Mouse (Mus musculus): ENCODE measurements around the gene Maged1. TPM values are rescaled to one million over a fixed set of nuclear protein-coding genes. Genes with fewer than 3 reads are reported as not detected.

The Maged1 gene
- 884 and 930 TPM in 2 replicates for polyA plus RNA-seq (2015; fragmentation: Nextera tagmentation; extraction: Ambion mirVana)

DNA sequence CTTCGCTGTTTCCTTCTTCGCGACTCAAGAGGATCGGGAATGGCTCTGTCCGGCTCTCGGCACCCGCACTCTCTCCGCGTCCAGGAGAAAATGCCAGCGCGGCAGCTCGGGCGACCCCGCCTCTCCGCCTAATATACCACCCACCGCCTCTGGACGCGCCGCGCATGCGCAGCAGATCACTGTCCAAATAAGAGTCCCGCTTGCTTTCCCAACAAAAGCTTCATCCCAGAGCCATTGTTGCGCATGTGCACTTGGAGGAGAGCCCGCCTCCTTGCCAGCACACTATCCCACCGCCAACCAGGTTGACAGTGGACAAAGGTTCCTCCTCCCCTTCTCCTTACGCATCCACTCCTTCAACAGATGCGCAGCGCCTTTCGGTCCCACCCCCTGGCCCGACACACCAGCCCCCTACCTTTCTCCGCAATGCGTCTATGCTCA lies at the start of gene Maged1:
TSS of gene Maged1 (minus strand) at position 226 of the 438 bp plus-strand sequence.
- H3K27me3 ChIP-seq = peaks cover 29% of the 10 kb centered on the region; the same call in 1 of the 2 replicates
- no peaks in the 10 kb centered on the region for H3K9me3 ChIP-seq
- peak within 1 kb of the TSS; percentile 61 for H3K4me2 ChIP-seq (replicated peaks)
- H3K4me3 ChIP-seq = peak within 1 kb of the TSS; percentile 60
- peak within 1 kb of the TSS; percentile 85 for H3K9ac ChIP-seq
- 12% methylated on average over 32 of the region's 32 CpGs for WGBS
- H3K36me3 ChIP-seq = peaks cover 33% of the 10 kb centered on the region
- H3K4me1 ChIP-seq = peaks cover 8% of the 10 kb centered on the region
- H3K27ac ChIP-seq = peak within 1 kb of the TSS; percentile 92
- peak; percentile 95 for ATAC-seq (ENCODE audit: low FRiP score, low read depth)

- H3K4me2 ChIP-seq (replicated peaks) = no peak overlapping the region
- H3K4me3 ChIP-seq = no peak overlapping the region
- H3K36me3 ChIP-seq = no peaks in the 10 kb centered on the region
- H3K9ac ChIP-seq = no peak overlapping the region
- H3K27ac ChIP-seq = no peak overlapping the region
- no peaks in the 10 kb centered on the region for H3K4me1 ChIP-seq
- WGBS = 93% methylated on average over 1 of the region's 1 CpGs
- H3K27me3 ChIP-seq = peaks cover 3% of the 10 kb centered on the region; the same call in 1 of the 2 replicates
- H3K9me3 ChIP-seq = no peaks in the 10 kb centered on the region
- ATAC-seq (ENCODE audit: low FRiP score, low read depth) = no peak
Measured at GRCm38 (mm10) chrX:94580251-94580650, 38.3 kb upstream of the Maged1 start.

DNA sequence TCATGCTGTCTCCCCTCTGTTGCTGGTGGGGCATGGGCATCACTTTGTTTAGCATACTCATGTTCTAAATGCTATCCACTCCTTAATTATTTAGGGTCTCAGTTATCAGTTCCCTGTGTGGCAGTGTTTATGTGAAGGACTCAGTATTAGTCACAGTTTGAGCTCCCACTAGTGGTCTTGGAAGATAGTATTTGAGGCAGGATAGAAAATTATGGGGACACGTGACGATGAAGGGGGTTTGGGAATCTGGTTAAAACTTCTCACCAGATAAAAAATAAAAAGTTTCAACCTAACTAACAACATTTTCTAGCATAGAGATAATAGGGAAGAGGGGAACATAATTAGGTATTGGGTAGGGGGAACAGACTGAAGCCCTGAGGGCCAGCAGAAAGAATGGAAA lies 22.8 kb upstream of the Maged1 start:
- Histone ChIP-seq H3K36me3 (no peaks in the 10 kb centered on the region), H3K4me2 (replicated peaks) (no peak overlapping the region), H3K27me3 (peaks cover 10% of the 10 kb centered on the region; the same call in 1 of the 2 replicates), H3K4me1 (no peaks in the 10 kb centered on the region), H3K9me3 (no peaks in the 10 kb centered on the region), H3K4me3 (no peak overlapping the region), H3K9ac (no peak overlapping the region), H3K27ac (no peak overlapping the region)
- WGBS = 70% methylated on average over 2 of the region's 2 CpGs
- no peak for ATAC-seq (ENCODE audit: low FRiP score, low read depth)

GRCm38 (mm10) chrX:94562392-94562791 lies 20.4 kb upstream of the Maged1 start:
- H3K9me3 ChIP-seq = no peaks in the 10 kb centered on the region

DNA sequence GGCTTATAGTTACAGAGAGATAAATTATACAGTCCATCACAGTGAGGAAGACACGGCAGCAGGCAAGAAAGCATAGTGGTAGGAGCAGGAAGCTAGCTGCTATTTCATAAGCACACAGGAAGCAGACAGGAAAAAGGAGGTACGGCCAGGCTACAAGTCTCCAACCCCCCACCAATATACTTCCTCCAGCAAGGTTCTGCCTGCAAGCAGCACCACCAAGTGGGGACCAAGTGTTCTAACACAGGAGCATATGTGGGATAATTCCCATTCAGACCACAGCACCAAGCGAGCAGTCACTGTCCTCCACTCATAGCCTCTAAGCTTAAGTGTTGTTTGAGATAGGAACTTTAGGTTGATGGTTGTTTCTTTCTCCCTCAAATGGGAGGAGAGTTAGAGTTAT lies 6.3 kb upstream of the Maged1 start:
- no peaks in the 10 kb centered on the region for H3K36me3 ChIP-seq
- H3K9me3 ChIP-seq = no peaks in the 10 kb centered on the region
- no peak overlapping the region for H3K27ac ChIP-seq
- no peak overlapping the region for H3K4me3 ChIP-seq
- H3K4me1 ChIP-seq = no peaks in the 10 kb centered on the region
- no peak overlapping the region for H3K9ac ChIP-seq
- peaks cover 5% of the 10 kb centered on the region; the same call in 1 of the 2 replicates for H3K27me3 ChIP-seq
- no peak overlapping the region for H3K4me2 ChIP-seq (replicated peaks)
- 50% methylated on average over 3 of the region's 3 CpGs for WGBS
- no peak for ATAC-seq (ENCODE audit: low FRiP score, low read depth)

More at GRCm38 (mm10) chrX:94562392-94562791, 20.4 kb upstream of the Maged1 start:
- H3K4me1 ChIP-seq = no peaks in the 10 kb centered on the region
- no peaks in the 10 kb centered on the region for H3K36me3 ChIP-seq
- ATAC-seq (ENCODE audit: low FRiP score, low read depth) = no peak
- H3K4me2 ChIP-seq (replicated peaks) = no peak overlapping the region
- 36% methylated on average over 5 of the region's 5 CpGs for WGBS
- no peak overlapping the region for H3K4me3 ChIP-seq
- no peak overlapping the region for H3K27ac ChIP-seq
- peaks cover 10% of the 10 kb centered on the region; the same call in 1 of the 2 replicates for H3K27me3 ChIP-seq
- H3K9ac ChIP-seq = no peak overlapping the region

- H3K9me3 ChIP-seq = no peaks in the 10 kb centered on the region
Measured at GRCm38 (mm10) chrX:94545941-94546340, 4.0 kb upstream of the Maged1 start.

GRCm38 (mm10) chrX:94544923-94545322 lies 3.0 kb upstream of the Maged1 start:
- Histone ChIP-seq H3K4me3 (no peak overlapping the region), H3K9me3 (no peaks in the 10 kb centered on the region), H3K27ac (no peak overlapping the region), H3K36me3 (peaks cover 3% of the 10 kb centered on the region; the same call in 1 of the 2 replicates), H3K4me1 (peaks cover 4% of the 10 kb centered on the region), H3K27me3 (peaks cover 26% of the 10 kb centered on the region; the same call in 1 of the 2 replicates), H3K4me2 (replicated peaks) (no peak overlapping the region), H3K9ac (no peak overlapping the region)
- ATAC-seq (ENCODE audit: low FRiP score, low read depth) = no peak
- WGBS = 18% methylated on average over 1 of the region's 1 CpGs

More at GRCm38 (mm10) chrX:94545941-94546340, 4.0 kb upstream of the Maged1 start:
- ATAC-seq (ENCODE audit: low FRiP score, low read depth) = no peak
- Histone ChIP-seq H3K9ac (no peak overlapping the region), H3K4me3 (no peak overlapping the region), H3K4me2 (replicated peaks) (no peak overlapping the region), H3K36me3 (no peaks in the 10 kb centered on the region), H3K4me1 (no peaks in the 10 kb centered on the region), H3K27me3 (peaks cover 21% of the 10 kb centered on the region; the same call in 1 of the 2 replicates), H3K27ac (no peak overlapping the region)
- 76% methylated on average over 3 of the region's 3 CpGs for WGBS

GRCm38 (mm10) chrX:94542536-94542935 lies 593 bp upstream of the Maged1 start:
- Histone ChIP-seq H3K4me3 (peak overlapping the region; percentile 60), H3K4me1 (peaks cover 8% of the 10 kb centered on the region), H3K36me3 (peaks cover 27% of the 10 kb centered on the region), H3K4me2 (replicated peaks) (peak overlapping the region; percentile 61), H3K9me3 (no peaks in the 10 kb centered on the region), H3K9ac (peak overlapping the region; percentile 65), H3K27me3 (peaks cover 29% of the 10 kb centered on the region; the same call in 1 of the 2 replicates), H3K27ac (peak overlapping the region; percentile 92)
- WGBS = 28% methylated on average over 9 of the region's 9 CpGs
- no peak for ATAC-seq (ENCODE audit: low FRiP score, low read depth)

- Histone ChIP-seq H3K4me3 (peak overlapping the region; percentile 60), H3K4me2 (replicated peaks) (peak overlapping the region; percentile 60; the same call in 1 of the 2 replicates), H3K36me3 (peaks cover 40% of the 10 kb centered on the region), H3K4me1 (peaks cover 8% of the 10 kb centered on the region), H3K27me3 (peaks cover 29% of the 10 kb centered on the region; the same call in 1 of the 2 replicates), H3K27ac (peak overlapping the region; percentile 89), H3K9me3 (no peaks in the 10 kb centered on the region), H3K9ac (peak overlapping the region; percentile 85)
- WGBS = 20% methylated on average over 25 of the region's 25 CpGs
- no peak; the same call in 1 of the 2 replicates for ATAC-seq (ENCODE audit: low FRiP score, low read depth)
Measured at GRCm38 (mm10) chrX:94541206-94541605, 737 bp downstream of the Maged1 start.

DNA sequence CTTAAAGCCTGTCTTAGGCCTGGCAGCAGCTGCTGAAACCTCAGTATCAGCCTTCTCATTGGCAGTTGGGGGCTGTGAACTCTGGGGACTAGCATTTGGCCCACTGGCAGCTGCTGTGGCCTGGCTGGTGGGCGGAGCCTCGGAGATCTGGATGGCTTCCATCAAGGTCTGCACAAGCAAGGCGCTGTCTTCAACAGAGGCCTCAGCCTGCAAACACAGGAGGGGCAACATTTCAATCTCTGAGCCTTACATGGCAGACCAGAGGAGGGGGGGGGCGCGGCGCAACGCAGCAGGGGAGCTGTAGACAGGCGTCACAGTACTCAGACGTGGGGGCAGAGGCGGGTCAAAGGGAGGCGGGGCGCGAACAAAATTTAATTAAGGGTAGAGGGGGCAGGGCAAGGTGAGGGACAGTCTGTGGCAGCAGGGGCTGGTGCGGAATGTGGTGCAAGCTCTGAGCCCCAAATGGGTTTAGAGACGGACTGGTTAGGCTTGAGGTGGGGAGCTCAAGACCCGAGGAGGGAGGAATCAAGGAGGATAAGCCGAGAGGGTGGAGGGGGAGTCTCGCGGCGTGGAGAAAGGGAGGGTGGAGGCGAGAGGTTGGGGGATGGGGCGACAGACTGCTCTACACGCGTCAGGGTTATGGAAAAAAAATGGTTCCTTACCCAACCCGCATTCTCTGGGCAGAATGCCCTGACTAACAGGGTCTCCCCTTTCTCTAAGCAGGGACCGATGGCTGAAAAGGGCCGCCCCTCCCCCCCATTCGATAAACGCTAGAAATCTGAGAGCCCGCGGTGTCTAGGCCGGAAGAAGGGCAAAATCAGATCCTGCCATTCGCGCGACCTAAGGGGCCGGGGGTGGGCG lies 1.4 kb downstream of the Maged1 start:
- H3K9me3 ChIP-seq = no peaks in the 10 kb centered on the region
- H3K27me3 ChIP-seq = peaks cover 29% of the 10 kb centered on the region; the same call in 1 of the 2 replicates
- ATAC-seq (ENCODE audit: low FRiP score, low read depth) = peak; percentile 35
- peaks cover 8% of the 10 kb centered on the region for H3K4me1 ChIP-seq
- H3K27ac ChIP-seq = peak overlapping the region; percentile 89
- H3K4me2 ChIP-seq (replicated peaks) = peak overlapping the region; percentile 60
- WGBS = 16% methylated on average over 37 of the region's 37 CpGs
- H3K9ac ChIP-seq = peak overlapping the region; percentile 85
- H3K36me3 ChIP-seq = peaks cover 45% of the 10 kb centered on the region
- peak overlapping the region; percentile 60 for H3K4me3 ChIP-seq

DNA sequence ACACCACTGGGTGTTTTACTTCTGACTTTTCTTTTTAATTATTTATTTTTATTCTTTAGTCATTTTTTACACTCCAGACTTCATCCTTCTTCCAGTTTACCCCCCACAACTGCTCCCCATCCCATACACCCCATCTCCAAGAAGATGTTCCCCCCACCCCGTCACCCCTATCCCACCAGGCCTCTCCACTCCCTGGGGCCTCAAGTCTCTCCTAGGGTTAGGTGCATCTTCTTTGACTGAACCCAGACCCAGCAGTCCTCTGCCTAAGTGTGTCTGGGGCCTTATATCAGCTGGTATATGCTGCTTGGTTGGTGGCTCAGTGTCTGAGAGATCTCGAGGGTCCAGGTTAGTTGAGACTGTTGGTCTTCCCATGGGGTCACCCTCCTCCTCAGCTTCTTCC lies 7.6 kb downstream of the Maged1 start:
- Histone ChIP-seq H3K4me1 (no peaks in the 10 kb centered on the region; the same call in 1 of the 2 replicates), H3K27ac (no peak overlapping the region), H3K9ac (no peak overlapping the region), H3K27me3 (peaks cover 3% of the 10 kb centered on the region; the same call in 1 of the 2 replicates), H3K36me3 (peaks cover 39% of the 10 kb centered on the region), H3K9me3 (no peaks in the 10 kb centered on the region), H3K4me2 (replicated peaks) (no peak overlapping the region), H3K4me3 (no peak overlapping the region)
- 63% methylated on average over 2 of the region's 2 CpGs for WGBS
- ATAC-seq (ENCODE audit: low FRiP score, low read depth) = no peak; the same call in 1 of the 2 replicates

GRCm38 (mm10) chrX:94530301-94530700 lies 11.6 kb downstream of the Maged1 start:
- no peak for ATAC-seq (ENCODE audit: low FRiP score, low read depth)
- no peaks in the 10 kb centered on the region; the same call in 1 of the 2 replicates for H3K27me3 ChIP-seq
- no peak overlapping the region for H3K27ac ChIP-seq
- H3K36me3 ChIP-seq = peaks cover under 1% of the 10 kb centered on the region; the same call in 1 of the 2 replicates
- H3K9me3 ChIP-seq = no peaks in the 10 kb centered on the region
- H3K4me2 ChIP-seq (replicated peaks) = no peak overlapping the region
- no peak overlapping the region for H3K4me3 ChIP-seq
- no peaks in the 10 kb centered on the region for H3K4me1 ChIP-seq
- WGBS = 69% methylated on average over 3 of the region's 3 CpGs
- H3K9ac ChIP-seq = no peak overlapping the region
